Mouse (Mus musculus): ENCODE data around the gene Hltf.

Gene Hltf

GRCm38 (mm10) chr3:20104776-20105175, 47.2 kb downstream of the Hltf start:
- WGBS, result 86% methylated on average over 2 of the region's 2 CpGs

- WGBS, result 67% methylated on average over 5 of the region's 5 CpGs
These were observed 51.3 kb downstream of the Hltf start for GRCm38 (mm10) chr3:20108881-20109280.

GRCm38 (mm10) chr3:20111913-20112312, 54.3 kb downstream of the Hltf start:
- WGBS, result 94% methylated on average over 2 of the region's 2 CpGs

- 92% methylated on average over 19 of the region's 19 CpGs for whole genome bisulfite sequencing
These were observed 61.5 kb downstream of the Hltf start for GRCm38 (mm10) chr3:20119044-20119591.

GRCm38 (mm10) chr3:20119686-20120244, 62.2 kb downstream of the Hltf start:
- 64% methylated on average over 4 of the region's 4 CpGs for WGBS

- WGBS, result 91% methylated on average over 5 of the region's 5 CpGs
These were observed 64.0 kb downstream of the Hltf start for GRCm38 (mm10) chr3:20121582-20121981.

- WGBS, result 74% methylated on average over 5 of the region's 5 CpGs
These were observed 68.0 kb downstream of the Hltf start for GRCm38 (mm10) chr3:20125604-20126003.

- 77% methylated on average over 2 of the region's 2 CpGs for WGBS
These were observed 69.5 kb downstream of the Hltf start for GRCm38 (mm10) chr3:20127047-20127595.

- WGBS, result 88% methylated on average over 5 of the region's 5 CpGs
These were observed 71.9 kb downstream of the Hltf start for GRCm38 (mm10) chr3:20129491-20129890.

- 89% methylated on average over 8 of the region's 8 CpGs for WGBS
These were observed 73.1 kb downstream of the Hltf start for GRCm38 (mm10) chr3:20130456-20131349.

GRCm38 (mm10) chr3:20131350-20131720, 73.7 kb downstream of the Hltf start:
- 92% methylated on average over 2 of the region's 2 CpGs for WGBS

- WGBS, result 67% methylated on average over 1 of the region's 1 CpGs
These were observed 75.1 kb downstream of the Hltf start for GRCm38 (mm10) chr3:20132731-20133130.

- 43% methylated on average over 1 of the region's 1 CpGs for WGBS
These were observed 76.1 kb downstream of the Hltf start for GRCm38 (mm10) chr3:20133745-20134144.

GRCm38 (mm10) chr3:20134545-20134944, 76.9 kb downstream of the Hltf start:
- 82% methylated on average over 3 of the region's 3 CpGs for WGBS

- WGBS, result 92% methylated on average over 9 of the region's 9 CpGs
These were observed 79.4 kb downstream of the Hltf start for GRCm38 (mm10) chr3:20136868-20137581.

- 82% methylated on average over 1 of the region's 1 CpGs for WGBS
These were observed 84.1 kb downstream of the Hltf start for GRCm38 (mm10) chr3:20141679-20142078.

GRCm38 (mm10) chr3:20142101-20142500, 84.5 kb downstream of the Hltf start:
- WGBS, result 98% methylated on average over 2 of the region's 2 CpGs

GRCm38 (mm10) chr3:20142576-20142975, 85.0 kb downstream of the Hltf start:
- 61% methylated on average over 3 of the region's 3 CpGs for WGBS

- 74% methylated on average over 3 of the region's 3 CpGs for WGBS
These were observed 86.1 kb downstream of the Hltf start for GRCm38 (mm10) chr3:20143726-20144125.

GRCm38 (mm10) chr3:20144401-20144800, 86.8 kb downstream of the Hltf start:
- 45% methylated on average over 2 of the region's 2 CpGs for WGBS

- WGBS, result 83% methylated on average over 1 of the region's 1 CpGs
These were observed 88.1 kb downstream of the Hltf start for GRCm38 (mm10) chr3:20145696-20146113.

- WGBS, result 39% methylated on average over 7 of the region's 7 CpGs
These were observed 89.3 kb downstream of the Hltf start for GRCm38 (mm10) chr3:20146884-20147395.
